Mouse (Mus musculus): ENCODE data around the gene Endou. TPM values are rescaled to one million over a fixed set of nuclear protein-coding genes. Genes with fewer than 3 reads are reported as not detected.

The Endou gene
- polyA plus RNA-seq, 1 experiment: not detected

DNA sequence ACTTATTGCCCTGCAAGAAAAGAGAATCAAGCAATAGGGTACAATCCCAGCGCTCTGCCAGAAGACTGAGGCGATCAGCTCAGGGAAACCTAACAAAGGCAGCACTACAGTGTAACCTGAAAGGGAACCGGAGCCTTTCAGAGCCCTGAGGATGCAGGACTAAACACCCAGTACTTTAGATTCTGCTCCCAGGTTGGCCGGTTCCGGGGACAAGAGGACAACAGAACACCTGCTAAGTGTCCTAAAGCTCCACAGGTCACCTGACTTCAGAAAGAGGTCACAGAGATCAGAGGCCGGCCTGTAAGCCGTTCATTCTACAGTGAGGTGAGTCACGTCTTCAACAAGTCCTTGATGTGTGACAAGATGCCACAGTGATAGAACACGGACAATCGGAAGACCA lies 34.5 kb downstream of the Endou start:
- 90% methylated on average over 10 of the region's 10 CpGs for WGBS
- no peak for TF ChIP-seq POLR2A (IDR thresholded peaks at IDR 0.05; ENCODE audit: insufficient read depth, low read depth, low read length)
- TF ChIP-seq CTCF (IDR thresholded peaks at IDR 0.05; ENCODE audit: insufficient read depth, low read depth, low read length): no peak
- Histone ChIP-seq H3K27ac (ENCODE audit: insufficient read depth, low read depth, low read length) (no peak overlapping the region), H3K4me3 (ENCODE audit: insufficient read depth, low read depth, low read length) (no peak overlapping the region), H3K4me1 (ENCODE audit: control insufficient read depth, insufficient read depth, low read length) (no peaks in the 10 kb centered on the region)

DNA sequence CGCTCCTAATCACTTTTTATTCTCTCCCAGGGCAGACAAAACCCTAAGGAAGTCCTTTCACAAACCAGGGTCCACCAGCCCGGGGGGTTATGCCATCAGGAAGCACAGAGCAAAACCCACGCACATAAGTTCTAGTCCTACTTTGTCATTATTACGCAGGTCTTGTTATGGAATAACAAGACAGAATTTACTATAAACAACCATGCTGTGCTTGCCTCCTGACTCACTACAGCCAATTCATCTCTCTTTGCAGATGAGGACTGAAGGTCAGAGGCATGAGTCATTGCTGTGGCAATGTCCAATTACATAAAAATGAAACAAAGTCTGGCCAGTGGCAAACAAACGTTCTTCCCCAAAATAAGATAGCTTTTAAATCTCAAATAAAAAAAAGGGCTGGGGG lies 37.7 kb downstream of the Endou start:
- no peak overlapping the region for H3K4me3 ChIP-seq (ENCODE audit: insufficient read depth, low read depth, low read length)
- WGBS: 82% methylated on average over 5 of the region's 5 CpGs
- no peak for TF ChIP-seq POLR2A (IDR thresholded peaks at IDR 0.05; ENCODE audit: insufficient read depth, low read depth, low read length)
- no peak for TF ChIP-seq CTCF (IDR thresholded peaks at IDR 0.05; ENCODE audit: insufficient read depth, low read depth, low read length)
- H3K4me1 ChIP-seq (ENCODE audit: control insufficient read depth, insufficient read depth, low read length): no peaks in the 10 kb centered on the region
- no peak overlapping the region for H3K27ac ChIP-seq (ENCODE audit: insufficient read depth, low read depth, low read length)

DNA sequence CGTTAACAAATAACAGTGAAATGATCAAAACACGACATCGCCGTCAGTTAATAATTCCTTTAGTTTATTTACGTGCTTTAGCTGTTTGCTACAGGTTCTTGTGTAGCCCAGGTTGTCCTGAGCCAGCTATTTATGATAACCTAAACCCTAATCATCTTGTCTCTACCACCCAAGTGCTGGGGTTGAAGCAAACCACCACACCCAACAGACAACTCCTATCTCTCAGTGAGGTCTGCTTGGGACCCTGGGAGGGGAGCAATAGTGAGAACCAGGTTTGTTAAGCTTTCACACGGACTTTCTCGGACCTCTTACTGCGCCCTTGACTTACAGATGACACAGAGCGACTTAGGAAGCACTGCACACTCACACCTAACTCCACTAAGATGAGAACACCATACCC lies 47.0 kb downstream of the Endou start:
- WGBS: 96% methylated on average over 9 of the region's 9 CpGs
- no peak for TF ChIP-seq CTCF (IDR thresholded peaks at IDR 0.05; ENCODE audit: insufficient read depth, low read depth, low read length)
- Histone ChIP-seq H3K4me3 (ENCODE audit: insufficient read depth, low read depth, low read length) (no peak overlapping the region), H3K27ac (ENCODE audit: insufficient read depth, low read depth, low read length) (no peak overlapping the region), H3K4me1 (ENCODE audit: control insufficient read depth, insufficient read depth, low read length) (peaks cover 8% of the 10 kb centered on the region; the same call in 1 of the 2 replicates)

DNA sequence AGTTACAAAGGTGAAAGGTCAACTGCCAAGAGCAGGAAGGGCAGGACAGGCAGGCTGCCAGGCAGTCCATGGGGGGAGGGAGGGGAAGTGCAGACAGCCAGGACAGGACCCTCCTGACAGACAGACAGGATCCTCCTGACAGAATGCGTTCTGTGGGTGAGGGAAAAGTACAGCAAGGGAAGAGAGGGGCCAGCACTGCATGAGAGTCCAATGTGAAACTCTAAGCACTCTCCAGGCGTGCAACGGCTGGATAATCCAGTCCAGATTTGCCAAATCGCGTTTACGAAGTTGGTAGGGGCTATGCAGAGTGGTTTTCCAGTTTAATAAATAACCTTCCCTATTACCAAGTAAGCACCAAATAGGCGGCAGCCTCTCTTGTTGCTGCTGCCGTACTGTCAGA lies 49.1 kb downstream of the Endou start:
- H3K4me3 ChIP-seq (ENCODE audit: insufficient read depth, low read depth, low read length): no peak overlapping the region
- no peak overlapping the region for H3K27ac ChIP-seq (ENCODE audit: insufficient read depth, low read depth, low read length)
- TF ChIP-seq POLR2A (IDR thresholded peaks at IDR 0.05; ENCODE audit: insufficient read depth, low read depth, low read length) (no peak), CTCF (IDR thresholded peaks at IDR 0.05; ENCODE audit: insufficient read depth, low read depth, low read length) (no peak)
- 87% methylated on average over 8 of the region's 8 CpGs for WGBS
- peaks cover 5% of the 10 kb centered on the region; the same call in 1 of the 2 replicates for H3K4me1 ChIP-seq (ENCODE audit: control insufficient read depth, insufficient read depth, low read length)

DNA sequence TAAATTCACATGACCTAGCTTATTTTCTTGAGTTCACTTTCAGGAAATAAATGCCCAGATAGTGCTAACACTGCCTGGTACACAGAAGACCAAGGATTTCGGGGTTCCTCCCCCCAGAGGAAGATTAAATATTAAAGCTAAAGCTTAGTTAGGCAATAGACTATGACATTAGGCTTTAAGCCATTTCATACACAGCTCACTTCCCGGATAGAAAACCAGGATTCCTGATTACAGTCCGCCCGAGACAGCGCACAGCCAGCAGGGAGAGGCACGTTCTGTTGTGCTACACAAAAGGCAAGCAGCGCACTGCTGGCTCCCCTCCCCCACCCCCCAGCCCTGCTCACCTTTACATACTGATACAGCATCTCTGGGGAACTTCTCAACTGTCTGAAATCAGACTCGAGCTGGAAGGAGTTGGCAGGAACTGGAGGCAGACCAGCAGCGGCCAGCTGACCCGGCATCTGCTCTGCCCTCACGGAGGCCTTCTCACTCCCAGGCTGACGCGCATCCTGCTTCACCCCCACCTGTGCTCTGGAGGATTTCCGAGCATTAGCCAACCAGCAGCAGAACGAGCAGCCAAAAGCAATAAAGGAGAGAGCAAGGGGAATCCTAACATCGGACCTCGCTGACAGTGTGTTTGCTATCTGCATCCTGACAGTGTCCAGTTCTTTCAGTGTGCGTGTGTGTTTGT lies 51.0 kb downstream of the Endou start:
- H3K4me3 ChIP-seq (ENCODE audit: insufficient read depth, low read depth, low read length): no peak overlapping the region
- WGBS: 69% methylated on average over 18 of the region's 18 CpGs
- H3K4me1 ChIP-seq (ENCODE audit: control insufficient read depth, insufficient read depth, low read length): peaks cover 5% of the 10 kb centered on the region; the same call in 1 of the 2 replicates
- H3K27ac ChIP-seq (ENCODE audit: insufficient read depth, low read depth, low read length): no peak overlapping the region
- TF ChIP-seq POLR2A (IDR thresholded peaks at IDR 0.05; ENCODE audit: insufficient read depth, low read depth, low read length) (no peak), CTCF (IDR thresholded peaks at IDR 0.05; ENCODE audit: insufficient read depth, low read depth, low read length) (no peak)

DNA sequence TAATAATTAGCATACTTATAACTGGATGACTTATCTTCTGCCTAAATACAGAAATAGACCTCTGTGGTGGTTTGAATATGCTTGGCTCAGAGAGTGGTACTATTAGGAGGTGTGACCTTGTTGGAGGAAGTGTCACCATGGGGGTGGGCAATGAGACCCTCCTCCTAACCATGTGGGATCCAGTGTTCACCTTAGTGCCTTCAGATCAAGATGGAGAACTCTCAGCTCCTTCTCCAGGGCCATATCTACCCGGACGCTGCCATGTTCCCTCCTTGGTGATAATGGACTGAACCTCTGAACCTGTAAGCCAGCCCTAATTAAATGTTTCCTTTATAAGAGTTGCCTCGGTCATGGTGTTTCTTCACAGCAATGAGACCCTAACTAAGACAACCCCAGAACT lies 53.8 kb downstream of the Endou start:
- H3K27ac ChIP-seq (ENCODE audit: insufficient read depth, low read depth, low read length): no peak overlapping the region
- WGBS: 95% methylated on average over 3 of the region's 3 CpGs
- TF ChIP-seq CTCF (IDR thresholded peaks at IDR 0.05; ENCODE audit: insufficient read depth, low read depth, low read length): no peak
- TF ChIP-seq POLR2A (IDR thresholded peaks at IDR 0.05; ENCODE audit: insufficient read depth, low read depth, low read length): no peak
- H3K4me3 ChIP-seq (ENCODE audit: insufficient read depth, low read depth, low read length): no peak overlapping the region
- peaks cover 10% of the 10 kb centered on the region for H3K4me1 ChIP-seq (ENCODE audit: control insufficient read depth, insufficient read depth, low read length)

DNA sequence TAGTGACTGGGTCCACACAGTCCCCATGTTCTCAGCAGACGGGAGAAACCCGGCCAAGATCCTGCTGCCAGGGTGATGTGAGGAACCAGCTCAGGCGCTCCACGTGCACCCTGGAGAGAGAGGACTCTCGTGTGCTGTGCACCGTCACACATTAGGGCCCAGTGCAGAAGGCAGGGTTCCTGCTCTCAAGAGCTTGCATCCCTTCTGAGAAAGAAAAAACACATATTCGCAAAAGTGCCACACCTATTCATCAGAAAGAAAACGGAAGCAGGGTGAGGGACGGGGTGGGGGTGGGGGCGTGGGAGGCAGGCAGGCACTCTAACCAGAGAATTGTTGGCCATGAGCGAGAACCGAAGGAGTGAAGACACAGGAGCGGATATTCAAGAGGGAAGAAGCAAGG lies 55.2 kb downstream of the Endou start:
- Histone ChIP-seq H3K4me3 (ENCODE audit: insufficient read depth, low read depth, low read length) (no peak overlapping the region), H3K4me1 (ENCODE audit: control insufficient read depth, insufficient read depth, low read length) (peaks cover 15% of the 10 kb centered on the region), H3K27ac (ENCODE audit: insufficient read depth, low read depth, low read length) (no peak overlapping the region)
- TF ChIP-seq CTCF (IDR thresholded peaks at IDR 0.05; ENCODE audit: insufficient read depth, low read depth, low read length): no peak
- WGBS: 86% methylated on average over 13 of the region's 13 CpGs

DNA sequence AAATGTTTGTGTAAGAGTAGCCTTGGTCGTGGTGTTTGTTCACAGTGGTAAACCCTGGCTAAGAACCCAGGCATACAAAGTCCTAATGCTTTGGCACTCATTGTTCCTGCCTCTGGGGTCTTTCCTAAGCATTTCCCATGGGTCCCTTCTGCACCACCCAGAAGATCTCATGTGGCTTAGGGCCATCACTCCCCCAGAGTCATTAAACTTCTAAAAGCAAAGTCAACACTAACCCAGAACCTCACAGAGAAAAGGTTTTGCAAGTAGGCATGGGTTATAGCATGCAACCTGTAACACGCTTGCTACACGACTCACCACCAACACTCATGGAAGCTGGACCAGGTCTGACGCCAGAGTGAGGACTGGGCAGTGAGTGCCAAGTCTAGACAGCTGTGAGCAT lies 56.7 kb downstream of the Endou start:
- Histone ChIP-seq H3K4me1 (ENCODE audit: control insufficient read depth, insufficient read depth, low read length) (peaks cover 9% of the 10 kb centered on the region), H3K27ac (ENCODE audit: insufficient read depth, low read depth, low read length) (no peak overlapping the region), H3K4me3 (ENCODE audit: insufficient read depth, low read depth, low read length) (no peak overlapping the region)
- no peak for TF ChIP-seq CTCF (IDR thresholded peaks at IDR 0.05; ENCODE audit: insufficient read depth, low read depth, low read length)
- no peak for TF ChIP-seq POLR2A (IDR thresholded peaks at IDR 0.05; ENCODE audit: insufficient read depth, low read depth, low read length)
- 93% methylated on average over 4 of the region's 4 CpGs for WGBS

DNA sequence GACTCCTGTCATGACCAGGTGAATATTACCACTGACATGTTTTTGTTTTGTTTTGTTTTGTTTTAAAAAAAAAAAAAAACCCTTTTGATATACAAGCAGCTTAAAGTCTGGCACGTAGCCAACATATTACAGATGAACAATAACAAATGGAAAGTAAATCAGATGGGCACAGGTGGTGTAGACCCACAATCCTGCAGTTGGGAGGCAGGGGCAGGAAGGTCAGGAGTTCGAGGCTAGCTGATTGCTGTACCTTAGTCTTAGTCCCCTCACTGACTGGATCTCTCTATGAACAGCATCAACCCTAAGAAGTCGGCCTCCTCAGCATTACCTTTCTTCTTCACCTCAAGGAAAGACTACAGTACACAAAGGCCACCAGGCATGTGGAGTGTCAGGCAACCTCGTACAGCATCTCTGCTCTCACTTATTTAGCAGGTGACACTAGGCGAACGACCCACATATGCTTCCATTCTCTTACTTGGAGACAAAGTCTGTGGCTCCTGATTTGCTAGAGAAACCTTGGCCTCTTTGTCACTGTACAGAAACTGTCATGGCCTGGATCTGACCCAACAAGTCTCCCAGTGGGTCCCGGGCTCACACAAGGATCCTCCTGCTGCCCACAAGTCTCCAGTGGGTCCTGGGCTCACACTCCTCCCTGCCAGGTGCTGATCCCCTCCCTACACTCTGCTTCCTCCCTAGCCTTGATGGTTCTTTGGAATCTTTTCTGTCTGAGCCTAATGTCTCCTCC lies 57.7 kb downstream of the Endou start:
- Histone ChIP-seq H3K27ac (ENCODE audit: insufficient read depth, low read depth, low read length) (no peak overlapping the region), H3K4me3 (ENCODE audit: insufficient read depth, low read depth, low read length) (no peak overlapping the region), H3K4me1 (ENCODE audit: control insufficient read depth, insufficient read depth, low read length) (peaks cover 9% of the 10 kb centered on the region)
- 85% methylated on average over 7 of the region's 7 CpGs for WGBS
- no peak for TF ChIP-seq POLR2A (IDR thresholded peaks at IDR 0.05; ENCODE audit: insufficient read depth, low read depth, low read length)
- TF ChIP-seq CTCF (IDR thresholded peaks at IDR 0.05; ENCODE audit: insufficient read depth, low read depth, low read length): no peak
